Mouse (Mus musculus): ENCODE measurements around the gene Mest.

The Mest gene

GRCm38 (mm10) chr6:30709115-30709514, 14.2 kb upstream of the Mest start:
- no peak for DNase-seq

- DNase-seq, result no peak
These were observed 12.7 kb upstream of the Mest start for GRCm38 (mm10) chr6:30710371-30711364.

- DNase-seq, result no peak
These were observed 12.0 kb upstream of the Mest start for GRCm38 (mm10) chr6:30711365-30711763.

GRCm38 (mm10) chr6:30712484-30712883, 10.9 kb upstream of the Mest start:
- DNase-seq, result no peak

GRCm38 (mm10) chr6:30713455-30713854, 9.9 kb upstream of the Mest start:
- no peak for DNase-seq

- DNase-seq, result no peak
These were observed 9.5 kb upstream of the Mest start for GRCm38 (mm10) chr6:30713896-30714295.

- peak in 1 of 2 experiments; percentile 36 for DNase-seq
These were observed 8.4 kb upstream of the Mest start for GRCm38 (mm10) chr6:30714891-30715471.

GRCm38 (mm10) chr6:30716796-30717195, 6.6 kb upstream of the Mest start:
- DNase-seq, result no peak

GRCm38 (mm10) chr6:30722385-30723164, 772 bp upstream of the Mest start:
- DNase-seq, result no peak

GRCm38 (mm10) chr6:30730301-30730971, 7.1 kb downstream of the Mest start:
- peak; percentile 48 to 59 for DNase-seq

- peak in 1 of 2 experiments; percentile 21 for DNase-seq
These were observed 9.3 kb downstream of the Mest start for GRCm38 (mm10) chr6:30732571-30733130.

GRCm38 (mm10) chr6:30734465-30734864, 11.1 kb downstream of the Mest start:
- no peak for DNase-seq

GRCm38 (mm10) chr6:30734988-30735727, 11.8 kb downstream of the Mest start:
- DNase-seq, result peak; percentile 31 to 55

- DNase-seq, result peak in 1 of 2 experiments; percentile 40
These were observed 12.5 kb downstream of the Mest start for GRCm38 (mm10) chr6:30735728-30736371.

- DNase-seq, result peak; percentile 48 to 66
These were observed 13.0 kb downstream of the Mest start for GRCm38 (mm10) chr6:30736372-30736762.

GRCm38 (mm10) chr6:30736864-30737547, 13.7 kb downstream of the Mest start:
- peak; percentile 85 to 90 for DNase-seq

GRCm38 (mm10) chr6:30737548-30738463, 14.5 kb downstream of the Mest start:
- DNase-seq, result peak; percentile 85 to 89

GRCm38 (mm10) chr6:30738464-30739006, 15.2 kb downstream of the Mest start:
- DNase-seq, result peak in 1 of 2 experiments; percentile 26

All from kidney, postnatal 4 days (tissue).